Mouse (Mus musculus) heart, postnatal 0 days (tissue): ENCODE data around the gene Pwwp2b.

Source experiments
- CTCF ChIP-seq: IDR thresholded peaks from 2 replicates; pipeline ENCODE4 v1.5.1; 2016; ENCODE audit warnings: antibody characterized with exemption, control low read depth, low read depth
- EP300 ChIP-seq: IDR thresholded peaks from 2 replicates; pipeline ENCODE4 v1.6.1; 2016; ENCODE audit warnings: antibody characterized with exemption, low read depth

DNA sequence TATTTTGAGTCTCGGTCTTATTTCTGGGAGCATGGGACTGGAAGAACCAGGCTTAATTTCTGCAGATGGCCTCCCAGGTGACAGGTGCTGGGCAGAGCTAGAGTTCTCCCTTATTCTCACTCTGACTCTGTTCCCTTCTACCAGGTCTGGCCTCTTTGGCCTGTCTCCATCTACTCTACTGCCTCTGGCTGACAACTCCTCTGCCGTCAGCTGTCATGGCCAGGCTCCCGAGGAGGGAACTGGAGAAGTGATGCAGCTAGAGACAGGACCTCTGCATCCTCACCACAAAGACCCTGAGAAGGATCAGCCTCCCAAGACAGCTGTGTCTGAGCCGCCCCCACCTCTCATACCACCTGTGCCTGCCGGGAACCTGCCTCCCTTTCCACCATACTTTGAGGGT is 6.3 kb downstream of the Pwwp2b start:
- TF ChIP-seq CTCF (no peak), EP300 (no peak)
